Comparison of ENCODE assay signal across 20 mouse cellular contexts in the genomic region with DNA sequence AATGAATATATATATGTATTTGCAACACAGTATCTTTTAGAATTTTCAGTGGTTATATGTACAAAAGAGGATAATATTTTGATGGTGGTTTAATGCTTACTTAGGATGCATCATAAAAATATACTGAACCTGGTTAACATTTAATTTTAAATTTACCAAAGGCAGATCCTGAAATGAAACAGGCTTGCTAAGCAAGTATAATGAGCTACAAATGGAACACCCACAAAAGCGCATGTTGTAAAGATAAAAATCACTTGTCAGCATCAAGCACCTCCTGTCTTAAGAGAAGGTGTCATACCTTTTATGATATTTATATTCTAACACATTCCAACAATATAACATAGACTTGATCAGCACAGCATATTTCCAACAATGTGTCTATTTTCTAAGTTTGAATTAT. TPM values are rescaled to one million over a fixed set of nuclear protein-coding genes. Genes with fewer than 3 reads are reported as not detected.
"Had no signal": no experiment of that assay in that cellular context is flagged by ENCODE, and none has a peak within 500 bp of the region (broad histone marks: within the 10 kb centered on the region; RNA-seq: fewer than 3 reads in every experiment).

No protein-coding gene starts in this region.

- H3K4me1 ChIP-seq: neural tube, embryonic 12.5 days; neural tube, embryonic 13.5 days; neural tube, embryonic 15.5 days; stomach, embryonic 15.5 days had no signal

- H3K27me3 ChIP-seq: neural tube, embryonic 12.5 days; neural tube, embryonic 13.5 days; neural tube, embryonic 15.5 days; stomach, embryonic 15.5 days had no signal

- DNase-seq: retina, postnatal 1 day; right cerebral cortex, adult 18-20 months; right cerebral cortex, postnatal 14 days; right cerebral cortex, postnatal 25 days; right cerebral cortex, postnatal 4 days; spleen, adult 18-20 months; thymus, adult 18-20 months; thymus, adult 2 months; thymus, postnatal 14 days; thymus, postnatal 25 days; thymus, postnatal 4 days had no signal

- H3K27ac ChIP-seq: neural tube, embryonic 12.5 days; neural tube, embryonic 13.5 days; neural tube, embryonic 15.5 days; stomach, embryonic 15.5 days; stomach, postnatal 0 days had no signal

- H3K36me3 ChIP-seq: neural tube, embryonic 12.5 days; neural tube, embryonic 13.5 days; neural tube, embryonic 15.5 days; stomach, embryonic 15.5 days had no signal

- H3K9me3 ChIP-seq: neural tube, embryonic 12.5 days; neural tube, embryonic 13.5 days; neural tube, embryonic 15.5 days; stomach, embryonic 15.5 days had no signal

- H3K4me2 ChIP-seq: neural tube, embryonic 12.5 days; neural tube, embryonic 13.5 days; neural tube, embryonic 15.5 days; stomach, embryonic 15.5 days had no signal

- H3K4me3 ChIP-seq: neural tube, embryonic 12.5 days; neural tube, embryonic 13.5 days; neural tube, embryonic 15.5 days; stomach, embryonic 15.5 days had no signal

- H3K9ac ChIP-seq: neural tube, embryonic 12.5 days; neural tube, embryonic 13.5 days; neural tube, embryonic 15.5 days; stomach, embryonic 15.5 days had no signal

RNA-seq across cellular contexts. Expression of a gene that starts 8.6 kb away (rescaled TPM):
- polyA plus RNA-seq: neural tube, embryonic 11.5 days; neural tube, embryonic 12.5 days; neural tube, embryonic 13.5 days; neural tube, embryonic 15.5 days; small intestine, adult 2 months; stomach, embryonic 14.5 days; testis, adult 2 months had no signal
